Mouse (Mus musculus): ENCODE measurements at regions not wholly inside any gene's neighbourhood (a gene's known extent, or its start where the extent isn't known, plus 50 kb on each side); places are given as distances from the start of the nearest gene placed in this dataset.

- H3K9ac ChIP-seq (replicated peaks; ENCODE audit: low read depth, low read length): no peak overlapping the region
- no peaks in the 10 kb centered on the region for H3K27me3 ChIP-seq (ENCODE audit: control insufficient read depth, insufficient read depth, low read length)
- H3K36me3 ChIP-seq (ENCODE audit: control insufficient read depth, insufficient read depth, low read length): no peaks in the 10 kb centered on the region
- no peaks in the 10 kb centered on the region for H3K4me1 ChIP-seq (ENCODE audit: control insufficient read depth, insufficient read depth, low read length)
- no peak overlapping the region for H3K4me2 ChIP-seq (ENCODE audit: low read depth, low read length)
- no peak overlapping the region for H3K27ac ChIP-seq (ENCODE audit: low read depth, low read length)
- H3K4me3 ChIP-seq (ENCODE audit: low read depth, low read length): no peak overlapping the region
- WGBS: 84% methylated on average over 5 of the region's 5 CpGs
- no peak for ATAC-seq (ENCODE audit: low read depth)
- H3K9me3 ChIP-seq (ENCODE audit: control insufficient read depth, low read length): no peaks in the 10 kb centered on the region
Observed at GRCm38 (mm10) chr5:28884746-28885365, 310.9 kb upstream of the Rnf32 start.

- no peaks in the 10 kb centered on the region for H3K36me3 ChIP-seq (ENCODE audit: control insufficient read depth, insufficient read depth, low read length)
- 87% methylated on average over 8 of the region's 8 CpGs for WGBS
- H3K4me1 ChIP-seq (ENCODE audit: control insufficient read depth, insufficient read depth, low read length): no peaks in the 10 kb centered on the region
- no peaks in the 10 kb centered on the region for H3K27me3 ChIP-seq (ENCODE audit: control insufficient read depth, insufficient read depth, low read length)
- H3K4me2 ChIP-seq (ENCODE audit: low read depth, low read length): no peak overlapping the region
- no peaks in the 10 kb centered on the region for H3K9me3 ChIP-seq (ENCODE audit: control insufficient read depth, low read length)
- no peak overlapping the region for H3K9ac ChIP-seq (replicated peaks; ENCODE audit: low read depth, low read length)
- no peak overlapping the region for H3K4me3 ChIP-seq (ENCODE audit: low read depth, low read length)
- H3K27ac ChIP-seq (ENCODE audit: low read depth, low read length): no peak overlapping the region
- no peak for ATAC-seq (ENCODE audit: low read depth)
Observed at GRCm38 (mm10) chr5:28876199-28876598, 319.6 kb upstream of the Rnf32 start.

DNA sequence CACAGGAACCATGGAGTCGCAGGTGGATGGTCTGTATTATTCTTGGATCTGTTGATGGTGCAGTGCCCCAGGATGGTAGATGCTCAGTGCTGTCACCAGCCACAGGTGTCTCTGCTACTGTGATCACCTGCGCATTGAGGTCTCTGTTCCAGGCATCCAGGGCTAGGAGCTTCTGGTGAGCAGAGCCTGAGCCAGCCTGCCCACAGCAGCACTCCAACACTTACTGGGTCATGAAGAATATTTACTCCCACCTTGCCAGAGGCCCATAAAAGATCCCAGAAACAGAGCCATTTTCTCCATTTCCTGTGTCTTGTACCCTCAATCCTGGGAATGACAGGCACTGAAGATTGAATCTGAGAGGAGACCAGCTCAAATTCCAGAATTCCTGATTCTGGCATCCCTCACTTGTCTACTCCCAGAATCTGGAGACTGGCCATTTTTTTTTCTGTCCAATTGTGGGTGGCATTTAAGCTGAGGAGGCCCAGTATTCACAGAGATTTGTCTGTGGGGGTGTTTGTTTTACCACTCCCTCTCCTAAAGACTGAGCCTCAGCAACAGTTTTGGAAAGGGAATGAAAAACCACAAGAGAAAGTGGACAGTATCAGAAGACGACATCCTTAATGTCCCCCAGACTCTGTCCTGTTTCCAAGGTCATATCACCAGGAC lies 322.1 kb upstream of the Rnf32 start:
- Histone ChIP-seq H3K9me3 (ENCODE audit: control insufficient read depth, low read length) (no peaks in the 10 kb centered on the region), H3K27ac (ENCODE audit: low read depth, low read length) (no peak overlapping the region), H3K36me3 (ENCODE audit: control insufficient read depth, insufficient read depth, low read length) (no peaks in the 10 kb centered on the region), H3K4me2 (ENCODE audit: low read depth, low read length) (no peak overlapping the region), H3K9ac (replicated peaks; ENCODE audit: low read depth, low read length) (no peak overlapping the region), H3K4me1 (ENCODE audit: control insufficient read depth, insufficient read depth, low read length) (no peaks in the 10 kb centered on the region), H3K27me3 (ENCODE audit: control insufficient read depth, insufficient read depth, low read length) (no peaks in the 10 kb centered on the region), H3K4me3 (ENCODE audit: low read depth, low read length) (no peak overlapping the region)
- ATAC-seq (ENCODE audit: low read depth): no peak
- 87% methylated on average over 3 of the region's 3 CpGs for WGBS

GRCm38 (mm10) chr5:28859604-28860371 lies 336.0 kb upstream of the Rnf32 start:
- Histone ChIP-seq H3K9me3 (ENCODE audit: control insufficient read depth, low read length) (no peaks in the 10 kb centered on the region), H3K27me3 (ENCODE audit: control insufficient read depth, insufficient read depth, low read length) (no peaks in the 10 kb centered on the region), H3K4me1 (ENCODE audit: control insufficient read depth, insufficient read depth, low read length) (0 out of 2 replicates have a peak, but pooled peaks cover 4% of the 10 kb centered on the region), H3K36me3 (ENCODE audit: control insufficient read depth, insufficient read depth, low read length) (no peaks in the 10 kb centered on the region), H3K4me2 (ENCODE audit: low read depth, low read length) (no peak overlapping the region), H3K9ac (replicated peaks; ENCODE audit: low read depth, low read length) (no peak overlapping the region), H3K27ac (ENCODE audit: low read depth, low read length) (no peak overlapping the region; the same call in 1 of the 2 replicates), H3K4me3 (ENCODE audit: low read depth, low read length) (no peak overlapping the region)
- peak; percentile 90 for ATAC-seq (ENCODE audit: low read depth)
- 52% methylated on average over 9 of the region's 9 CpGs for WGBS

DNA sequence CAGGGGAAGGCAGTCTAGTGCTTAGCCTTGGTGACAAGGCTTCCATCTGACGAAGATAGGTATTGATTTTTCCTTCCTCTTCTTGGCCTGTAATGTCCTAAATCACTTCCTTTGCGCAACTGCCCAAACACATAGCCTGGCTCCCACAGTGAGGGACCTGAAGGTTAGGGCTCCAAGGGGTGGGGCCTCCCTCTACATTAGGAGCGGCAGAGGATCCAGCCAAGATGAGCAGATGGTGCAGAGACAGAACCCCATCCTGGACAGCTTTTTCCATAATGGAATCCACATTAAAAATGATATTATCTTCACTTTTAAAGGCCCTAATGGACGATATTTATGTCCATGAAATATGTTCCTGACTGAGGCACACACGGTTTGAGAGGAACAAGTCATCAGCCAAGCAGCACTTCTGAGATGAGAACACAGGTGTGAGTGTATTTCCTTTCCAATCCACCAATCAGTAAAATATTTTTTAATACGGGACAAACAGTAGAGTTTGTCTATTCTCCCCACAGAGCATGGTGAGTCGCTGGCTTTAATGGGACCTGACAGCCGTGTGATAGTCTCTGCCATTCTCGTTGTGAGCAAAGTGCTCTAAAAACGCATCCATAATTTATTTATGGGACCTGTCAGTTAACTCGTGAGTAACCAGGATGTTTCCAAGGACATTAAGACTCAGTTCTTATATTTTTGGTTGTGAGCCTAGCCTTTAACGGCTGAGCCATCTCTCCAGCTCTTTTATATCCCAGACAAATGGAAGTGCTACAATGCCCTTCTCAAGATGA lies 357.5 kb upstream of the Rnf32 start:
- H3K4me3 ChIP-seq (ENCODE audit: low read depth, low read length): no peak overlapping the region
- H3K9me3 ChIP-seq (ENCODE audit: control insufficient read depth, low read length): no peaks in the 10 kb centered on the region
- H3K4me2 ChIP-seq (ENCODE audit: low read depth, low read length): no peak overlapping the region
- no peak overlapping the region for H3K9ac ChIP-seq (replicated peaks; ENCODE audit: low read depth, low read length)
- no peak overlapping the region for H3K27ac ChIP-seq (ENCODE audit: low read depth, low read length)
- no peaks in the 10 kb centered on the region for H3K4me1 ChIP-seq (ENCODE audit: control insufficient read depth, insufficient read depth, low read length)
- H3K36me3 ChIP-seq (ENCODE audit: control insufficient read depth, insufficient read depth, low read length): no peaks in the 10 kb centered on the region
- 74% methylated on average over 12 of the region's 12 CpGs for WGBS
- no peaks in the 10 kb centered on the region for H3K27me3 ChIP-seq (ENCODE audit: control insufficient read depth, insufficient read depth, low read length)
- ATAC-seq (ENCODE audit: low read depth): peak; percentile 31; the same call in 1 of the 2 replicates

- 90% methylated on average over 5 of the region's 5 CpGs for WGBS
- Histone ChIP-seq H3K4me1 (ENCODE audit: control insufficient read depth, insufficient read depth, low read length) (no peaks in the 10 kb centered on the region), H3K27ac (ENCODE audit: low read depth, low read length) (no peak overlapping the region), H3K27me3 (ENCODE audit: control insufficient read depth, insufficient read depth, low read length) (no peaks in the 10 kb centered on the region), H3K4me2 (ENCODE audit: low read depth, low read length) (no peak overlapping the region), H3K36me3 (ENCODE audit: control insufficient read depth, insufficient read depth, low read length) (no peaks in the 10 kb centered on the region), H3K9me3 (ENCODE audit: control insufficient read depth, low read length) (no peaks in the 10 kb centered on the region), H3K4me3 (ENCODE audit: low read depth, low read length) (no peak overlapping the region), H3K9ac (replicated peaks; ENCODE audit: low read depth, low read length) (no peak overlapping the region)
- ATAC-seq (ENCODE audit: low read depth): no peak
Observed at GRCm38 (mm10) chr5:28819091-28819490, 352.0 kb upstream of the Shh start.

- 67% methylated on average over 5 of the region's 5 CpGs for WGBS
- no peak overlapping the region for H3K27ac ChIP-seq (ENCODE audit: low read depth, low read length)
- no peaks in the 10 kb centered on the region for H3K4me1 ChIP-seq (ENCODE audit: control insufficient read depth, insufficient read depth, low read length)
Observed at GRCm38 (mm10) chr5:28807950-28808349, 340.9 kb upstream of the Shh start.

DNA sequence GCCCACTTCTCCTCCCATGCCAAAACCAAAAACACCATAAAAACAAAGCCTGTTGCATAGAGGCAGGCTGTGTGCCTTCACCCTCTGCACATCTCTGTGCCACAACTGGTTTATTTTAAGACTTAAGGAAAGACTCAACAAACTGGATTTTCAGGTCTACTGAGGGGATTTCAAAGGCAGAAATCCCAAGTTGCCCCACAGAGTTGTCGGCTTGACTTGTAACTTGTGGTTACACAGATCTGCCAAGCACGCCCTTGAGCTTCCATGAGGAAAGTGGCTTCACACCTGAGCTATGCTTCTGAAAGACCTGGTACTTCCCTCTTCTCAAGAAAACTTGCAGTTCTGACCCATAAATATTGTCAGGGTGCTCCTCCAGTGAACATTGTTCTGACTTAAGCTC lies 332.4 kb upstream of the Shh start:
- no peak for ATAC-seq (ENCODE audit: low read depth)
- H3K27ac ChIP-seq (ENCODE audit: low read depth, low read length): no peak overlapping the region
- 93% methylated on average over 2 of the region's 2 CpGs for WGBS
- no peak overlapping the region for H3K4me2 ChIP-seq (ENCODE audit: low read depth, low read length)
- no peaks in the 10 kb centered on the region for H3K36me3 ChIP-seq (ENCODE audit: control insufficient read depth, insufficient read depth, low read length)
- no peaks in the 10 kb centered on the region for H3K27me3 ChIP-seq (ENCODE audit: control insufficient read depth, insufficient read depth, low read length)
- no peak overlapping the region for H3K9ac ChIP-seq (replicated peaks; ENCODE audit: low read depth, low read length)
- H3K4me3 ChIP-seq (ENCODE audit: low read depth, low read length): no peak overlapping the region
- no peaks in the 10 kb centered on the region for H3K9me3 ChIP-seq (ENCODE audit: control insufficient read depth, low read length)
- H3K4me1 ChIP-seq (ENCODE audit: control insufficient read depth, insufficient read depth, low read length): no peaks in the 10 kb centered on the region

More at GRCm38 (mm10) chr5:28807950-28808349, 340.9 kb upstream of the Shh start:
- Histone ChIP-seq H3K9me3 (ENCODE audit: control insufficient read depth, low read length) (no peaks in the 10 kb centered on the region), H3K4me2 (ENCODE audit: low read depth, low read length) (no peak overlapping the region), H3K9ac (replicated peaks; ENCODE audit: low read depth, low read length) (no peak overlapping the region), H3K4me3 (ENCODE audit: low read depth, low read length) (no peak overlapping the region), H3K27me3 (ENCODE audit: control insufficient read depth, insufficient read depth, low read length) (no peaks in the 10 kb centered on the region), H3K36me3 (ENCODE audit: control insufficient read depth, insufficient read depth, low read length) (no peaks in the 10 kb centered on the region)
- ATAC-seq (ENCODE audit: low read depth): no peak

Measured in neural tube, embryonic 14.5 days (tissue).